Mouse (Mus musculus) lung, postnatal 14 days (tissue): ENCODE measurements at regions not wholly inside any gene's neighbourhood (a gene's known extent, or its start where the extent isn't known, plus 50 kb on each side); places are given as distances from the start of the nearest gene placed in this dataset.
A peak's percentile ranks its signal among the peaks of the same experiment; 100 is the strongest.

Experiments
- DNase-seq: peaks from one replicate; pipeline ENCODE4 v3.0.0; 2021

GRCm38 (mm10) chrX:107477066-107477465, 73.9 kb upstream of the Itm2a start:
- peak; percentile 18 for DNase-seq

- DNase-seq, result no peak
Observed at GRCm38 (mm10) chrX:107469242-107469641, 66.1 kb upstream of the Itm2a start.
